Mouse (Mus musculus) testis, postnatal 10 days (tissue): ENCODE results near the gene Gmnn.

Experiments used
- DNase-seq: peaks from one replicate; pipeline ENCODE4 v3.0.0; 2021; ENCODE audit warnings: low spot score

The Gmnn gene

DNA sequence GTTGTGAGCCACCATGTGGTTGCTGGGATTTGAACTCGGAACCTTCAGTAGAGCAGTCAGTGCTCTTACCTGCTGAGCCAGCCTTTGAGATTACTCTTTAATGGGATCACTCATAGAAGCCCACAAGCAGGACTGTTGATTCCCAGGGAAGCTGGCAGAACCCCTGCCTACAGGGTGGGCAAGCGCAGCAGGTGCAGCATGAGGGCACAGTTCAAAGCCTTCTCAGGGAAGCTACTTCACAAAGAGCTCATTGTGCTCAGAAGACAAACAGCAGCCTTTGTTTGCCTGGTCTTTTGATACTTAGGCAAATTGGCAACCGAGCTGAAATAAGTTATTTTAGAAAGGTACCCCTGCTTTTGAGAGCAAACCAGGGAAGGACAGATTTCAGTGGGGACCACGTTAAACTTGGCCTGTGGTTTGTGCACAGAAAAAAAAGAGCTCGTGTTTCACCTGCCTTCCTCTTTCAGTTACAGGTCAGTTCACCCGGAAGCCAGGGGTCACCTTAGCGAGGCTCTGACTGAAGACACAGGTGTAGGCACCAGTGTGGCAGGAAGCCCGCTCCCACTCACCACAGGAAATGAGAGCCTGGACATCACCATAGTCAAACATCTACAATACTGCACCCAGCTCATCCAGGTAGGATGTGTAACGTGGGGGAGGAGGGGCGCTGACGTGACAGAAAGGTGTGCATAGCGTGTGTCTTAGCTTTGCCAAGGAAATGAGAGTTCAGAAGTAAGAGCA is 51.9 kb downstream of the Gmnn start:
- no peak for DNase-seq

GRCm38 (mm10) chr13:24702128-24702527 is 59.6 kb downstream of the Gmnn start:
- peak; percentile 20 for DNase-seq
